Mouse (Mus musculus) forebrain, postnatal 0 days (tissue): ENCODE measurements around the gene Stx16. TPM values are rescaled to one million over a fixed set of nuclear protein-coding genes. Genes with fewer than 3 reads are reported as not detected.

ENCODE experiments used
- ATAC-seq: fragments of 200-750 bp; cut with Nextera tagmentation; 2 replicates; pipeline ENCODE4 v1.8.0; 2017; ENCODE audit warnings: mild to moderate bottlenecking, moderate library complexity
- DNase-seq: peaks from one replicate; pipeline ENCODE4 v3.0.0-alpha.2; 2015
- H3K27ac ChIP-seq: fragments of 300-500 bp; sonication (generic); 2 replicates; pipeline ENCODE4 v1.5.1; 2014; ENCODE audit warnings: low read depth, mild to moderate bottlenecking, antibody characterized with exemption, low read length, moderate library complexity, mixed read lengths
- H3K27me3 ChIP-seq: fragments of 300-500 bp; sonication (generic); 2 replicates; pipeline ENCODE4 v1.6.1; 2014; ENCODE audit warnings: mild to moderate bottlenecking, low read length, mixed read lengths; ENCODE audit not compliant: insufficient read depth
- H3K36me3 ChIP-seq: fragments of 300-500 bp; sonication (generic); 2 replicates; pipeline ENCODE4 v1.6.1; 2014; ENCODE audit warnings: mild to moderate bottlenecking, moderate library complexity; ENCODE audit not compliant: insufficient read depth
- H3K4me1 ChIP-seq: fragments of 300-500 bp; sonication (generic); 2 replicates; pipeline ENCODE4 v1.6.1; 2014; ENCODE audit warnings: antibody characterized with exemption; ENCODE audit not compliant: insufficient read depth
- H3K4me2 ChIP-seq: fragments of 300-500 bp; sonication (generic); 2 replicates; pipeline ENCODE4 v1.6.1; 2014; ENCODE audit warnings: low read depth, mild to moderate bottlenecking, moderate library complexity
- H3K4me3 ChIP-seq: fragments of 300-500 bp; sonication (generic); 2 replicates; pipeline ENCODE4 v1.5.1; 2014; ENCODE audit warnings: low read depth, low read length, mixed read lengths
- H3K9ac ChIP-seq: fragments of 300-500 bp; sonication (generic); 2 replicates; pipeline ENCODE4 v1.6.1; 2014; ENCODE audit warnings: mild to moderate bottlenecking
- H3K9me3 ChIP-seq: fragments of 300-500 bp; sonication (generic); 2 replicates; pipeline ENCODE4 v1.6.1; 2016; ENCODE audit warnings: low read length
- CTCF ChIP-seq: sonication (generic); IDR thresholded peaks from 2 replicates; pipeline ENCODE4 v1.5.1; 2016; ENCODE audit warnings: antibody characterized with exemption, control low read depth, low read depth
- WGBS: fragments of 180-500 bp; shearing (Covaris S2); extraction: QIAGEN DNeasy Blood & Tissue Kit; methylation state at CpG from one replicate; pipeline ENCODE4 v1.1.7; 2014; 5-methylcytosine and 5-hydroxymethylcytosine counted together
- polyA plus RNA-seq: library from polyadenylated mRNA; unstranded; fragments of >200 nt; fragmentation: Nextera tagmentation; extraction: Ambion mirVana; gene quantifications from 2 replicates; pipeline ENCODE4 v1.2.1, GENCODE M21; 2015
- total RNA-seq: library from RNA; depleted of rRNA; stranded (reverse); fragments of >200 nt; gene quantifications from 2 replicates; pipeline ENCODE4 v1.2.3, GENCODE M21; 2014

Stx16 gene
- total and polyA plus RNA-seq, 2 experiments from 2014 or later, result 11.0 to 37.4 TPM

- ATAC-seq, result no peak
- H3K27ac ChIP-seq, result no peak overlapping the region
- 74% methylated on average over 6 of the region's 6 CpGs for WGBS
Measured at GRCm38 (mm10) chr2:174067793-174068419, 8.2 kb upstream of the Stx16 start.

DNA sequence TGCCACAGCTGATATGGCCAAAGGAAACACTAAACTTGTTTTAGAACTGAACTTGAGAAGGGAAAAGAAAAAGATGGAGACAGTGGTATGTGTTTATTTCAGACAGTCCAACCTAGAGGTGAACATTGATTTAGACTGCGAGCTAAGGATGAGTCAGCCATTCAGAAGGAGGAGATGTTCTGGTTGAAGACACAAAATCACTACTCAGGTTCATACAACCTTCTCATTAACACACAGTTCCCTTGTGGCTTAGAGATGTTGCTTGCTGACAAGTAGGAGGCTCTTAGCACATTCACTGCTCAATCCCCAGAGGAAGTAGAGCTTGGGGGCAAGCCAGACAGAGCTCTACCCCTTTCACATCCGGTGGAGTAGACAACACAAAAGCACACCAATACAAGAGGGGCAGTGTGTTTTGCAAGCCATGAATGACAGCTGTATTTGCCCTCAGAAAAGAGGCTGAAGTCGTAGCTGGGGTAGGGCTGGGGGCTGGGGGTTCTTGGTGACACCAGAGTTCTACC is 6.5 kb upstream of the Stx16 start:
- no peak overlapping the region for H3K4me3 ChIP-seq
- no peaks in the 10 kb centered on the region for H3K36me3 ChIP-seq
- 57% methylated on average over 3 of the region's 3 CpGs for WGBS
- no peaks in the 10 kb centered on the region for H3K9me3 ChIP-seq
- no peaks in the 10 kb centered on the region; the same call in 1 of the 2 replicates for H3K27me3 ChIP-seq
- TF ChIP-seq CTCF, result no peak
- no peak overlapping the region for H3K9ac ChIP-seq
- DNase-seq (no peak), ATAC-seq (no peak)
- H3K27ac ChIP-seq, result no peak overlapping the region
- H3K4me2 ChIP-seq, result no peak overlapping the region
- H3K4me1 ChIP-seq, result no peaks in the 10 kb centered on the region

More at GRCm38 (mm10) chr2:174067793-174068419, 8.2 kb upstream of the Stx16 start:
- no peak for TF ChIP-seq CTCF
- Histone ChIP-seq H3K36me3 (no peaks in the 10 kb centered on the region), H3K27me3 (no peaks in the 10 kb centered on the region; the same call in 1 of the 2 replicates), H3K4me1 (no peaks in the 10 kb centered on the region), H3K9ac (no peak overlapping the region), H3K4me2 (no peak overlapping the region), H3K4me3 (no peak overlapping the region), H3K9me3 (no peaks in the 10 kb centered on the region)
- no peak for DNase-seq

- H3K27me3 ChIP-seq, result no peaks in the 10 kb centered on the region; the same call in 1 of the 2 replicates
- DNase-seq (no peak), ATAC-seq (no peak)
- no peak overlapping the region for H3K4me2 ChIP-seq
- H3K9ac ChIP-seq, result no peak overlapping the region
- H3K36me3 ChIP-seq, result no peaks in the 10 kb centered on the region
- TF ChIP-seq CTCF, result no peak
- no peak overlapping the region for H3K27ac ChIP-seq
- no peaks in the 10 kb centered on the region for H3K9me3 ChIP-seq
- no peaks in the 10 kb centered on the region for H3K4me1 ChIP-seq
- WGBS, result 93% methylated on average over 5 of the region's 5 CpGs
- no peak overlapping the region for H3K4me3 ChIP-seq
Measured at GRCm38 (mm10) chr2:174071406-174071805, 4.7 kb upstream of the Stx16 start.

DNA sequence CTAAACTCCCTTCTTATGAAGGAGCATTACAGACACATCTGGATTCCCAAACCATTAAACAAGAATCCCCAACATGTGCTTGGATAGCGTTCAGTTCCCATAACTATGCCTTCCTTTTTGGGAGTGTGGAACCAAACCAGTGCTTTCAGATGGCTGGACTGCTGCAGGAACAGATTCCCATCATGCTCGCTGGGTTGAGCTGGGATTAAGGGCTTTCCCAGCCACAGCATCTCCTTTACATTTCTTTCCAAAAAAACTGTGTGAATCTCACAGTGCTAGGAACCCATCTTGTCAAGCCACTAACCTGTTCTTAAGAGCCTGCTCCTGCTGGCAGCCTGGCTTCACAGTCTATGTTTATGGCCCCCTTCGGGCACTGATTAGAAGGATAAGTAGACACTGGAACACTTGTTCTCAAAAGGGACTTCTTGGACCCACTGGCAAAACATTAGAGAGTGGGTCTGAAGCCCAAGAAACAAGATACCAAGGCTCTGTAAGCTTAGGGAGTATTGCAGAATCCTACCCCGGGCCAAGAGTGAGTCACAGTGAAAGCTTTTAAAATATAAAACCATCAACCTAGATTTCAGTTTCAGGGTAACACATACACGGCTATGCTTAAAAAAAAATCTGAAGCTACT is 2.8 kb upstream of the Stx16 start:
- no peak overlapping the region for H3K9ac ChIP-seq
- H3K4me2 ChIP-seq, result no peak overlapping the region
- peaks cover 6% of the 10 kb centered on the region; the same call in 1 of the 2 replicates for H3K4me1 ChIP-seq
- DNase-seq, result no peak
- no peaks in the 10 kb centered on the region for H3K9me3 ChIP-seq
- no peak for ATAC-seq
- no peaks in the 10 kb centered on the region for H3K36me3 ChIP-seq
- 71% methylated on average over 5 of the region's 5 CpGs for WGBS
- H3K27me3 ChIP-seq, result no peaks in the 10 kb centered on the region; the same call in 1 of the 2 replicates
- no peak overlapping the region for H3K4me3 ChIP-seq
- no peak overlapping the region for H3K27ac ChIP-seq
- TF ChIP-seq CTCF, result no peak

GRCm38 (mm10) chr2:174074621-174075020 is 1.5 kb upstream of the Stx16 start:
- peak overlapping the region; percentile 34 for H3K4me3 ChIP-seq
- ATAC-seq (peak; percentile 46), DNase-seq (peak; percentile 59)
- no peaks in the 10 kb centered on the region for H3K9me3 ChIP-seq
- H3K27ac ChIP-seq, result peak overlapping the region; percentile 86
- H3K9ac ChIP-seq, result peak overlapping the region; percentile 53
- H3K27me3 ChIP-seq, result no peaks in the 10 kb centered on the region; the same call in 1 of the 2 replicates
- H3K36me3 ChIP-seq, result no peaks in the 10 kb centered on the region
- H3K4me1 ChIP-seq, result peaks cover 8% of the 10 kb centered on the region; the same call in 1 of the 2 replicates
- 0% methylated on average over 11 of the region's 13 CpGs for WGBS
- no peak for TF ChIP-seq CTCF
- peak overlapping the region; percentile 89 for H3K4me2 ChIP-seq

GRCm38 (mm10) chr2:174075072-174075570 is 987 bp upstream of the Stx16 start:
- H3K36me3 ChIP-seq, result no peaks in the 10 kb centered on the region
- peak overlapping the region; percentile 89 for H3K4me2 ChIP-seq
- peak overlapping the region; percentile 34 for H3K4me3 ChIP-seq
- peak overlapping the region; percentile 46 for H3K9ac ChIP-seq
- no peaks in the 10 kb centered on the region for H3K9me3 ChIP-seq
- H3K27me3 ChIP-seq, result no peaks in the 10 kb centered on the region
- 3% methylated on average over 22 of the region's 22 CpGs for WGBS
- peaks cover 8% of the 10 kb centered on the region; the same call in 1 of the 2 replicates for H3K4me1 ChIP-seq
- H3K27ac ChIP-seq, result peak overlapping the region; percentile 86
- ATAC-seq (no peak), DNase-seq (no peak)
- TF ChIP-seq CTCF, result no peak

GRCm38 (mm10) chr2:174076433-174076824 is 321 bp downstream of the Stx16 start:
- WGBS, result 0% methylated on average over 22 of the region's 22 CpGs
- no peaks in the 10 kb centered on the region for H3K36me3 ChIP-seq
- TF ChIP-seq CTCF, result no peak
- H3K4me2 ChIP-seq, result peak overlapping the region; percentile 89
- peak overlapping the region; percentile 65 for H3K9ac ChIP-seq
- H3K4me1 ChIP-seq, result peaks cover 8% of the 10 kb centered on the region; the same call in 1 of the 2 replicates
- DNase-seq (peak; percentile 84), ATAC-seq (peak; percentile 77)
- peak overlapping the region; percentile 75 for H3K4me3 ChIP-seq
- no peaks in the 10 kb centered on the region for H3K27me3 ChIP-seq
- H3K9me3 ChIP-seq, result no peaks in the 10 kb centered on the region
- H3K27ac ChIP-seq, result peak overlapping the region; percentile 86
